Mouse (Mus musculus) ES-Bruce4 (cell line): ENCODE measurements around the gene Map3k20.

Experiments
- CTCF ChIP-seq: IDR thresholded peaks from one replicate; pipeline ENCODE4 v1.8.1; 2011; ENCODE audit warnings: low read depth, low read length
- EP300 ChIP-seq: IDR thresholded peaks from 2 replicates; pipeline ENCODE4 v1.6.1; 2011; ENCODE audit warnings: low read depth, low read length; ENCODE audit not compliant: insufficient read depth

DNA sequence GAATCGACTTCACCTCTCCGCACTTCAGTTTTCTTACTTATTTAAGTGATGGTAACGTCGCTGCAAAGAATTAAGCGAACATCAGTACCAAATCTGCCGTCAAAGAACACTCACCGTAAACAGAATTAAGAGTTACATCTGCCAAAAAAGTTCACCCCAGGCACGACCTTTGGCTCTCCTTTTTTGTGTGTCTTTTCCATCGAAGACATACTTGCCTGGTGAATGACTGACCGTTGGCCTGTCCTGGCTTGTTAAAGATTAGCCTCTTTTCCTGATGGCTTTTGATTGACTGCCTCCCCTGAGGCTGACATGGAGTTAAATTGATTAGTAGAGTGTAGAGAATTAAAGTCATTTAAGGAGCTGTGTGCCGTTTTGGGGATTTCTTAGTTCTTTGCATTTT, 191.8 kb downstream of the Map3k20 start:
- TF ChIP-seq CTCF (no peak), EP300 (no peak)
